Comparison of ENCODE assay signal across 25 mouse cellular contexts in the genomic region with DNA sequence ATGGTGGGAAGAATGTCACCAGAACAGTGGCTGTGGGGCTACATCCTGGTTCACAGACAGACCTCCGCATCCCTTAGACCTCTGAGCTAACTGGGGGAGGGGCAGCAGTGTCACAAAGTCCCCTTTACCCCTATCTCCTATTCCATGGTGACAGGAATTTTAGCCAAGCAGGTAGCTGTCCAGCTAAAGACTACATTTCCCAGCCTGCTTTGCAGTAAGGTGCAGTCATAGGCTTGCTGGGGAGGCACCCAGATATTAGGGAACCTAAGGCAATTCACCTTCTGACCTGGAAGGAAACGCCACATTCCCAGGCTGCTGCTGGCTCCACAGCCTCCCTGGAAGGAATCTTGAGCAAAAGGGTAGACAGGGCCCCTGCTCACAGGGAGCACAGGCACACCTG. TPM values are rescaled to one million over a fixed set of nuclear protein-coding genes. Genes with fewer than 3 reads are reported as not detected.
DNase-seq lines count a peak whose midpoint lies in the region; TF ChIP-seq lines count a peak whose summit lies in the region.
"Had no signal": no experiment of that assay in that cellular context is flagged by ENCODE, and none has a peak within 500 bp of the region (broad histone marks: within the 10 kb centered on the region; RNA-seq: fewer than 3 reads in every experiment).

No protein-coding gene starts in this region.

- intact Hi-C loops in heart, postnatal 25 days (cut with DNase I): no loop called here

- dilution Hi-C loops in CH12.LX (cut with MboI; ENCODE audit: extremely low pct_ligation_motif_present, extremely low pct_unique_long_range_greater_than_20kb, low sequenced_read_pairs): no loop called here

- TF ChIP-seq POLR2A in CH12.LX (IDR thresholded peaks at IDR 0.05; ENCODE audit: low read depth, low read length) (no peak), ES-Bruce4 (IDR thresholded peaks at IDR 0.05; ENCODE audit: insufficient read depth, low read length) (no peak), MEL (IDR thresholded peaks at IDR 0.05; ENCODE audit: control insufficient read depth in 1 of 2, insufficient read depth in 1 of 2, low read depth in 1 of 2, low read length in 2 of 2, poor library complexity in 1 of 2) (no peak)

- no peaks in the 10 kb centered on the region for H3K36me3 ChIP-seq in CH12.LX (replicated peaks in 1 of 2; ENCODE audit: control insufficient read depth in 1 of 2, insufficient read depth in 1 of 2, low read length in 1 of 2)
- no peaks in the 10 kb centered on the region for H3K36me3 ChIP-seq in ES-Bruce4 (ENCODE audit: control insufficient read depth, insufficient read depth, low read length, poor library complexity, severe bottlenecking)
- no peaks in the 10 kb centered on the region for H3K36me3 ChIP-seq in ES-E14 (ENCODE audit: control insufficient read depth, insufficient read depth, low read length, poor library complexity, severe bottlenecking)
- H3K36me3 ChIP-seq in MEL (ENCODE audit: control insufficient read depth in 1 of 2, insufficient read depth in 2 of 2, low read length in 2 of 2): no peaks in the 10 kb centered on the region
- H3K36me3 ChIP-seq: G1E had no signal

- H3K79me2 ChIP-seq in CH12.LX (replicated peaks; ENCODE audit: control insufficient read depth, extremely low read depth, insufficient read depth, poor library complexity, severe bottlenecking): no peaks in the 10 kb centered on the region
- H3K79me2 ChIP-seq in MEL (ENCODE audit: control insufficient read depth, insufficient read depth, low read length, poor library complexity): no peaks in the 10 kb centered on the region

- TF ChIP-seq RAD21 in CH12.LX (IDR thresholded peaks at IDR 0.05; ENCODE audit: low read depth, low read length) (no peak), MEL (IDR thresholded peaks at IDR 0.05; ENCODE audit: low read depth, low read length) (no peak)

- TF ChIP-seq CTCF in CH12.LX (conservative IDR thresholded peaks at IDR 0.05 in 1 of 2, IDR thresholded peaks at IDR 0.05 in 1 of 2; ENCODE audit: low read depth in 2 of 2, low read length in 2 of 2) (no peak), ES-Bruce4 (IDR thresholded peaks at IDR 0.05; ENCODE audit: low read depth, low read length) (no peak), MEL (IDR thresholded peaks at IDR 0.05 in 2 of 3, conservative IDR thresholded peaks at IDR 0.05 in 1 of 3; ENCODE audit: control insufficient read depth in 1 of 3, insufficient read depth in 1 of 3, low read depth in 2 of 3, low read length in 3 of 3, poor library complexity in 1 of 3, severe bottlenecking in 1 of 3) (no peak)

- H3K27me3 ChIP-seq in CH12.LX (replicated peaks): peaks cover 18% of the 10 kb centered on the region
- H3K27me3 ChIP-seq in ES-Bruce4 (ENCODE audit: control insufficient read depth, insufficient read depth, low read length, poor library complexity, severe bottlenecking): no peaks in the 10 kb centered on the region
- no peaks in the 10 kb centered on the region for H3K27me3 ChIP-seq in MEL (ENCODE audit: control insufficient read depth in 1 of 2, insufficient read depth in 2 of 2, low read length in 2 of 2)
- H3K27me3 ChIP-seq: Patski had no signal

- H3K4me1 ChIP-seq in CH12.LX (ENCODE audit: control insufficient read depth in 1 of 2, insufficient read depth in 2 of 2) (peaks cover 0 to 5% of the 10 kb centered on the region in 2 experiments; a peak in 2 of 4 replicates), ES-Bruce4 (ENCODE audit: control insufficient read depth, insufficient read depth, low read length) (no peaks in the 10 kb centered on the region), ES-E14 (ENCODE audit: control insufficient read depth in 2 of 2, insufficient read depth in 2 of 2, low read length in 2 of 2, poor library complexity in 1 of 2) (peaks cover 0 to 12% of the 10 kb centered on the region in 2 experiments; a peak in 1 of 4 replicates), MEL (ENCODE audit: control insufficient read depth in 1 of 2, insufficient read depth in 2 of 2, low read length in 2 of 2) (no peaks in the 10 kb centered on the region)

- no peaks in the 10 kb centered on the region for H3K9me3 ChIP-seq in CH12.LX (replicated peaks; ENCODE audit: low read length)
- H3K9me3 ChIP-seq in ES-Bruce4 (replicated peaks; ENCODE audit: control insufficient read depth, insufficient read depth, low read length, poor library complexity, severe bottlenecking): no peaks in the 10 kb centered on the region
- no peaks in the 10 kb centered on the region for H3K9me3 ChIP-seq in ES-E14 (ENCODE audit: control insufficient read depth, insufficient read depth, low read depth, low read length)
- no peaks in the 10 kb centered on the region for H3K9me3 ChIP-seq in MEL (replicated peaks; ENCODE audit: insufficient read depth, low read length)
- H3K9me3 ChIP-seq: G1E had no signal

- H3K27ac ChIP-seq in CH12.LX (ENCODE audit: insufficient read depth, low read depth) (no peak overlapping the region), ES-Bruce4 (ENCODE audit: insufficient read depth, low read length) (no peak overlapping the region), ES-E14 (ENCODE audit: insufficient read depth, low read depth, low read length, poor library complexity, severe bottlenecking) (no peak overlapping the region), MEL (ENCODE audit: control insufficient read depth, low read depth, low read length) (no peak overlapping the region)

- in situ Hi-C loops in CH12.LX (cut with MboI; ENCODE audit: low pct_ligation_motif_present, low pct_unique_long_range_greater_than_20kb, low sequenced_read_pairs): loop anchor here (10.0 kb wide), 1 partner anchor 534 kb away; no protein-coding TSS in a partner anchor
- in situ Hi-C loops in ES-E14 (cut with MboI; ENCODE audit: low sequenced_read_pairs in 2 of 2, unreplicated experiment in 2 of 2): no loop called here

- TF ChIP-seq EP300 in CH12.LX (IDR thresholded peaks at IDR 0.05; ENCODE audit: low read length): no peak
- no peak for TF ChIP-seq EP300 in ES-Bruce4 (IDR thresholded peaks at IDR 0.05; ENCODE audit: insufficient read depth, low read depth, low read length)
- TF ChIP-seq EP300 in MEL (IDR thresholded peaks at IDR 0.05; ENCODE audit: low read depth in 1 of 2, low read length in 2 of 2): no peak

- H3K9ac ChIP-seq in CH12.LX (ENCODE audit: insufficient read depth, low read depth): no peak overlapping the region
- H3K9ac ChIP-seq in ES-Bruce4 (ENCODE audit: low read depth, poor library complexity, severe bottlenecking): no peak overlapping the region
- H3K9ac ChIP-seq in ES-E14 (ENCODE audit: insufficient read depth, low read depth, low read length, poor library complexity, severe bottlenecking): no peak overlapping the region
- H3K9ac ChIP-seq in MEL (ENCODE audit: control insufficient read depth, low read depth, low read length, poor library complexity, severe bottlenecking): no peak overlapping the region

- DNase-seq in CH12.LX (ENCODE audit: extremely low read depth) (no peak), ES-E14 (ENCODE audit: low read depth, low spot score) (no peak), MEL (ENCODE audit: low read depth, low spot score) (peak; percentile 23)
- no peak for DNase-seq in heart, postnatal 25 days (ENCODE audit: low spot score)
- DNase-seq in Muller cell, postnatal 12 days (ENCODE audit: inconsistent ontology term): no peak
- DNase-seq in kidney, postnatal 14 days: no peak
- DNase-seq in ovary, postnatal 14 days (ENCODE audit: low spot score): no peak
- DNase-seq: adrenal gland, adult 2 months; adrenal gland, adult 8-10 months; adrenal gland, postnatal 10 days; adrenal gland, postnatal 14 days; adrenal gland, postnatal 25 days; adrenal gland, postnatal 36 days; B cell, adult 2 months; cerebellum, adult 11 months; cerebellum, adult 11-12 months; cerebellum, adult 18-20 months; cerebellum, adult 2 months; cerebellum, adult 8-10 months; cerebellum, adult 9-10 months had no signal

- no peak overlapping the region for H3K4me2 ChIP-seq in CH12.LX (ENCODE audit: insufficient read depth, low read depth, poor library complexity, severe bottlenecking)

- H3K4me3 ChIP-seq in CH12.LX (replicated peaks in 1 of 3; ENCODE audit: low read depth in 2 of 3, low read length in 2 of 3, poor library complexity in 1 of 3): no peak overlapping the region
- H3K4me3 ChIP-seq in ES-Bruce4 (ENCODE audit: low read depth, low read length): peak overlapping the region; percentile 2; the same call in 1 of the 2 replicates
- H3K4me3 ChIP-seq in ES-E14 (ENCODE audit: insufficient read depth in 1 of 2, low read depth in 1 of 2, low read length in 2 of 2, poor library complexity in 1 of 2, severe bottlenecking in 1 of 2): no peak overlapping the region
- no peak overlapping the region for H3K4me3 ChIP-seq in MEL (ENCODE audit: control insufficient read depth in 1 of 2, insufficient read depth in 1 of 2, low read depth in 2 of 2, low read length in 2 of 2)

RNA-seq across cellular contexts. Expression of gene Hmga1, which starts 15.0 kb away (rescaled TPM):
- 88.7 and 117 TPM in 2 replicates for total RNA-seq in CH12.LX (2012; rRNA removed)
- total RNA-seq in CH12.LX (2014; rRNA removed): 42.8 and 43.8 TPM in 2 replicates
- polyA plus RNA-seq in CH12.LX (2012; ENCODE audit: insufficient read length, low read depth): 83.7 and 125 TPM in 2 replicates
- polyA plus RNA-seq in ES-Bruce4 (2011; ENCODE audit: insufficient read depth, insufficient read length, low read depth, missing spikeins): 933 and 989 TPM in 2 replicates
- 142 and 175 TPM in 2 replicates for total RNA-seq in ES-E14 (2012; rRNA removed)
- 96.0 and 106 TPM in 2 replicates for total RNA-seq in MEL (2012; rRNA removed)
- polyA plus RNA-seq in MEL (2012; ENCODE audit: insufficient read depth in 1 of 2, insufficient read length in 2 of 2, low read depth in 1 of 2, low replicate concordance in 2 of 2, missing spikeins in 1 of 2): 100 to 1,000 TPM in 1 of 2 experiments, not detected in 1; 112 TPM
- total RNA-seq in heart, postnatal 25 days (2021): 10 to 100 TPM; 35.2 to 42.0 TPM

RNA-seq across cellular contexts. Expression of gene Grm4, which starts 20.1 kb away (rescaled TPM):
- not detected in 2 replicates for total RNA-seq in CH12.LX (2012; rRNA removed)
- total RNA-seq in CH12.LX (2014; rRNA removed): not detected in 2 replicates
- not detected in 2 replicates for polyA plus RNA-seq in CH12.LX (2012; ENCODE audit: insufficient read length, low read depth)
- polyA plus RNA-seq in ES-Bruce4 (2011; ENCODE audit: insufficient read depth, insufficient read length, low read depth, missing spikeins): 0.49 and 0.63 TPM in 2 replicates
- total RNA-seq in ES-E14 (2012; rRNA removed): 0.49 and 0.74 TPM in 2 replicates
- not detected in 2 replicates for total RNA-seq in MEL (2012; rRNA removed)
- under 1 TPM in 1 of 2 experiments, not detected in 1; 0.06 TPM for polyA plus RNA-seq in MEL (2012; ENCODE audit: insufficient read depth in 1 of 2, insufficient read length in 2 of 2, low read depth in 1 of 2, low replicate concordance in 2 of 2, missing spikeins in 1 of 2)
- total RNA-seq in heart, postnatal 25 days (2021): under 1 TPM; 0.11 to 0.44 TPM
- polyA plus RNA-seq: C2C12; CD4-positive, CD25-positive, alpha-beta regulatory T cell, adult 4 months; G1E had no signal

RNA-seq across cellular contexts. Expression of gene AI413582, which starts 24.3 kb away (rescaled TPM):
- total RNA-seq in CH12.LX (2012; rRNA removed) (23.2 and 30.2 TPM in 2 replicates), CH12.LX (2014; rRNA removed) (14.0 and 14.6 TPM in 2 replicates), ES-E14 (2012; rRNA removed) (6.8 and 9.2 TPM in 2 replicates), MEL (2012; rRNA removed) (20.6 and 21.5 TPM in 2 replicates)
- polyA plus RNA-seq in CH12.LX (2012; ENCODE audit: insufficient read length, low read depth) (34.5 and 43.6 TPM in 2 replicates), ES-Bruce4 (2011; ENCODE audit: insufficient read depth, insufficient read length, low read depth, missing spikeins) (14.4 and 16.8 TPM in 2 replicates), MEL (2012; ENCODE audit: insufficient read depth in 1 of 2, insufficient read length in 2 of 2, low read depth in 1 of 2, low replicate concordance in 2 of 2, missing spikeins in 1 of 2) (10 to 100 TPM in 1 of 2 experiments, not detected in 1; 56.5 TPM)
- 1 to 10 TPM; 7.3 to 7.7 TPM for total RNA-seq in heart, postnatal 25 days (2021)

Comparison
In these comparisons a context has a peak if more than half of its experiments do, and no peak if none do; other contexts are left out.
1. Of the 35 proteins assayed by ChIP-seq in both MEL and CH12.LX: peak only in MEL: none; only in CH12.LX: none; in both: HCFC1; in neither: 34.